8 mouse cellular contexts compared by ENCODE assay signal in the genomic region with DNA sequence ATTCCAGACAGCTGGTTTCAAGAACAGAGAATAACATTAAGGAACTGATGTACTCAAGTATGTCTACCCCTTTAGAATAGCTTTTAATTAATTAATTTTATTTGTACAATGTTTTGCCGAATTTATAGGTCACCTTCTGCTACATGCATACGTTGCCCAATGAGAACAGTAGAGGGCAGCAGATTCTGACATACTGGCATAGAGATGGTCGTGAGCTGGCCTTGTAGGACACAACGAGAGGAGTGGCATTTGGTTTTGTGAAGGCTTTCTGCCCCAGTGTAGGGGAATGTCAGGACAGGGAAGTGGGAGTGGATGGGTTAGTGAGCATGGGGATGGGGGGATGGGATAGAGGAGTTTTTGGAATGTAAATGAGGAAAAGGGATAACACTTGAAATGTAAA. TPM values are rescaled to one million over a fixed set of nuclear protein-coding genes. Genes with fewer than 3 reads are reported as not detected.
DNase-seq lines count a peak whose midpoint lies in the region; ATAC-seq and TF ChIP-seq lines count a peak whose summit lies in the region.
"Had no signal": no experiment of that assay in that cellular context is flagged by ENCODE, and none has a peak within 500 bp of the region (broad histone marks: within the 10 kb centered on the region; RNA-seq: fewer than 3 reads in every experiment).

No protein-coding gene starts in this region.

- peak; percentile 36 for DNase-seq in kidney, postnatal 0 days (ENCODE audit: low spot score)
- DNase-seq in brain, embryonic 14.5 days (ENCODE audit: low read depth), result peak; percentile 68
- peak; percentile 52 for DNase-seq in heart, postnatal 0 days (ENCODE audit: low spot score)
- DNase-seq in ovary, postnatal 10 days (ENCODE audit: low spot score), result no peak

- H3K27ac ChIP-seq in kidney, postnatal 0 days, result no peak overlapping the region
- no peak overlapping the region for H3K27ac ChIP-seq in kidney, embryonic 14.5 days (ENCODE audit: low read depth, low read length)
- no peak overlapping the region for H3K27ac ChIP-seq in ES-Bruce4 (ENCODE audit: insufficient read depth, low read length)
- H3K27ac ChIP-seq in heart, postnatal 0 days (ENCODE audit: low read depth), result no peak overlapping the region
- H3K27ac ChIP-seq in stomach, embryonic 16.5 days (ENCODE audit: low read length), result no peak overlapping the region

- no peaks in the 10 kb centered on the region for H3K9me3 ChIP-seq in kidney, postnatal 0 days (replicated peaks; ENCODE audit: low read length)
- H3K9me3 ChIP-seq in kidney, embryonic 14.5 days (ENCODE audit: control insufficient read depth, low read length), result no peaks in the 10 kb centered on the region
- no peaks in the 10 kb centered on the region for H3K9me3 ChIP-seq in ES-Bruce4 (replicated peaks; ENCODE audit: control insufficient read depth, insufficient read depth, low read length, poor library complexity, severe bottlenecking)
- H3K9me3 ChIP-seq in heart, postnatal 0 days (replicated peaks; ENCODE audit: control insufficient read depth, low read length), result no peaks in the 10 kb centered on the region
- no peaks in the 10 kb centered on the region for H3K9me3 ChIP-seq in stomach, embryonic 16.5 days (replicated peaks; ENCODE audit: control insufficient read depth, low read length)

- H3K27me3 ChIP-seq in kidney, postnatal 0 days (ENCODE audit: insufficient read depth, low read length), result no peaks in the 10 kb centered on the region
- H3K27me3 ChIP-seq in kidney, embryonic 14.5 days (ENCODE audit: control insufficient read depth, insufficient read depth, low read length), result no peaks in the 10 kb centered on the region
- H3K27me3 ChIP-seq in ES-Bruce4 (ENCODE audit: control insufficient read depth, insufficient read depth, low read length, poor library complexity, severe bottlenecking), result no peaks in the 10 kb centered on the region
- H3K27me3 ChIP-seq in heart, postnatal 0 days (ENCODE audit: control insufficient read depth, insufficient read depth, low read length), result no peaks in the 10 kb centered on the region
- H3K27me3 ChIP-seq in stomach, embryonic 16.5 days (ENCODE audit: control insufficient read depth, insufficient read depth, low read length), result no peaks in the 10 kb centered on the region

- no peak overlapping the region for H3K4me2 ChIP-seq in kidney, postnatal 0 days (ENCODE audit: low read length)
- H3K4me2 ChIP-seq in kidney, embryonic 14.5 days (replicated peaks; ENCODE audit: low read depth, low read length), result no peak overlapping the region
- H3K4me2 ChIP-seq in heart, postnatal 0 days (ENCODE audit: low read depth, low read length), result no peak overlapping the region
- H3K4me2 ChIP-seq in stomach, embryonic 16.5 days (ENCODE audit: low read depth, low read length), result no peak overlapping the region

- TF ChIP-seq EP300 in ES-Bruce4 (IDR thresholded peaks at IDR 0.05; ENCODE audit: insufficient read depth, low read depth, low read length), result no peak
- no peak for TF ChIP-seq EP300 in heart, postnatal 0 days (IDR thresholded peaks at IDR 0.05; ENCODE audit: low read depth)

- H3K4me3 ChIP-seq in kidney, postnatal 0 days (replicated peaks; ENCODE audit: low read depth, low read length), result no peak overlapping the region
- H3K4me3 ChIP-seq in kidney, embryonic 14.5 days (ENCODE audit: low read length), result no peak overlapping the region
- no peak overlapping the region for H3K4me3 ChIP-seq in ES-Bruce4 (ENCODE audit: low read depth, low read length)
- no peak overlapping the region for H3K4me3 ChIP-seq in heart, postnatal 0 days (ENCODE audit: low read depth, low read length)
- H3K4me3 ChIP-seq in stomach, embryonic 16.5 days (replicated peaks; ENCODE audit: low read length), result no peak overlapping the region

- peak; percentile 57 for TF ChIP-seq CTCF in kidney, postnatal 0 days (IDR thresholded peaks at IDR 0.05; ENCODE audit: low read depth)
- peak; percentile 35 for TF ChIP-seq CTCF in ES-Bruce4 (IDR thresholded peaks at IDR 0.05; ENCODE audit: low read depth, low read length)
- TF ChIP-seq CTCF in brain, embryonic 14.5 days (IDR thresholded peaks at IDR 0.05; ENCODE audit: borderline replicate concordance, extremely low read depth, insufficient read depth, insufficient read length), result peak; percentile 57; the same call in 1 of the 2 replicates
- TF ChIP-seq CTCF in heart, postnatal 0 days (IDR thresholded peaks at IDR 0.05; ENCODE audit: low read depth), result peak; percentile 79

- no peak overlapping the region for H3K9ac ChIP-seq in kidney, postnatal 0 days (ENCODE audit: low read depth, low read length)
- no peak overlapping the region for H3K9ac ChIP-seq in kidney, embryonic 14.5 days (ENCODE audit: low read depth, low read length)
- no peak overlapping the region for H3K9ac ChIP-seq in ES-Bruce4 (ENCODE audit: low read depth, poor library complexity, severe bottlenecking)
- no peak overlapping the region for H3K9ac ChIP-seq in heart, postnatal 0 days (replicated peaks; ENCODE audit: low read depth, low read length)
- no peak overlapping the region for H3K9ac ChIP-seq in stomach, embryonic 16.5 days (ENCODE audit: low read length)

- no peaks in the 10 kb centered on the region for H3K4me1 ChIP-seq in kidney, postnatal 0 days (replicated peaks; ENCODE audit: insufficient read depth, low read length)
- H3K4me1 ChIP-seq in kidney, embryonic 14.5 days (ENCODE audit: control insufficient read depth, insufficient read depth, low read length), result no peaks in the 10 kb centered on the region
- peaks cover 2% of the 10 kb centered on the region for H3K4me1 ChIP-seq in ES-Bruce4 (ENCODE audit: control insufficient read depth, insufficient read depth, low read length)
- no peaks in the 10 kb centered on the region for H3K4me1 ChIP-seq in heart, postnatal 0 days (ENCODE audit: control insufficient read depth, insufficient read depth)
- H3K4me1 ChIP-seq in stomach, embryonic 16.5 days (ENCODE audit: control insufficient read depth, insufficient read depth, low read length), result no peaks in the 10 kb centered on the region

- 9% methylated on average over 4 of the region's 4 CpGs for WGBS in kidney, postnatal 0 days
- 16% methylated on average over 4 of the region's 4 CpGs for WGBS in kidney, embryonic 14.5 days
- 9% methylated on average over 4 of the region's 4 CpGs for WGBS in heart, postnatal 0 days
- 19% methylated on average over 4 of the region's 4 CpGs for WGBS in stomach, embryonic 16.5 days

- ATAC-seq in kidney, postnatal 0 days (replicated peaks; ENCODE audit: low FRiP score, low read depth), result no peak
- no peak for ATAC-seq in kidney, embryonic 14.5 days (ENCODE audit: low FRiP score, low TSS enrichment)
- ATAC-seq in heart, postnatal 0 days (ENCODE audit: insufficient read depth, low read depth), result no peak
- peak; percentile 29; the same call in 1 of the 2 replicates for ATAC-seq in stomach, embryonic 16.5 days (ENCODE audit: insufficient read depth, low FRiP score)

- no peak for TF ChIP-seq POLR2A in ES-Bruce4 (IDR thresholded peaks at IDR 0.05; ENCODE audit: insufficient read depth, low read length)
- no peak for TF ChIP-seq POLR2A in brain, embryonic 14.5 days (IDR thresholded peaks at IDR 0.05; ENCODE audit: borderline replicate concordance, extremely low read depth, insufficient read depth, insufficient read length, poor library complexity, severe bottlenecking)

- no peaks in the 10 kb centered on the region for H3K36me3 ChIP-seq in kidney, postnatal 0 days (ENCODE audit: insufficient read depth, low read length)
- H3K36me3 ChIP-seq in kidney, embryonic 14.5 days (ENCODE audit: control insufficient read depth, insufficient read depth, low read length), result no peaks in the 10 kb centered on the region
- no peaks in the 10 kb centered on the region for H3K36me3 ChIP-seq in ES-Bruce4 (ENCODE audit: control insufficient read depth, insufficient read depth, low read length, poor library complexity, severe bottlenecking)
- no peaks in the 10 kb centered on the region for H3K36me3 ChIP-seq in heart, postnatal 0 days (replicated peaks; ENCODE audit: control insufficient read depth, insufficient read depth, low read length)
- no peaks in the 10 kb centered on the region for H3K36me3 ChIP-seq in stomach, embryonic 16.5 days (ENCODE audit: control insufficient read depth, insufficient read depth, low read length)

RNA-seq across cellular contexts. Expression of a gene that starts 18.3 kb away (rescaled TPM):
- 6.3 and 7.5 TPM in 2 replicates for polyA plus RNA-seq in kidney, postnatal 0 days (2015; fragmentation: Nextera tagmentation; extraction: Ambion mirVana)
- 3.5 and 5.2 TPM in 2 replicates for polyA plus RNA-seq in kidney, embryonic 14.5 days (2014; fragmentation: Nextera tagmentation; extraction: Ambion mirVana)
- 17.0 and 17.9 TPM in 2 replicates for polyA plus RNA-seq in ES-Bruce4 (2011; ENCODE audit: insufficient read depth, insufficient read length, low read depth, missing spikeins)
- 8.6 and 13.4 TPM in 2 replicates for polyA plus RNA-seq in brain, embryonic 14.5 days (2012; rRNA removed)
- total RNA-seq in heart, postnatal 0 days (2014; rRNA removed; ENCODE audit: low replicate concordance), result 29.2 and 34.0 TPM in 2 replicates
- polyA plus RNA-seq in heart, postnatal 0 days (2015; fragmentation: Nextera tagmentation; extraction: Ambion mirVana), result 12.7 and 14.2 TPM in 2 replicates
- 13.1 and 14.9 TPM in 2 replicates for polyA plus RNA-seq in stomach, embryonic 16.5 days (2015; fragmentation: Nextera tagmentation; extraction: Ambion mirVana)
- total RNA-seq: neutrophil, adult 5-6 weeks had no signal
